Comparison of ENCODE assay signal across 30 mouse cellular contexts in the genomic region with DNA sequence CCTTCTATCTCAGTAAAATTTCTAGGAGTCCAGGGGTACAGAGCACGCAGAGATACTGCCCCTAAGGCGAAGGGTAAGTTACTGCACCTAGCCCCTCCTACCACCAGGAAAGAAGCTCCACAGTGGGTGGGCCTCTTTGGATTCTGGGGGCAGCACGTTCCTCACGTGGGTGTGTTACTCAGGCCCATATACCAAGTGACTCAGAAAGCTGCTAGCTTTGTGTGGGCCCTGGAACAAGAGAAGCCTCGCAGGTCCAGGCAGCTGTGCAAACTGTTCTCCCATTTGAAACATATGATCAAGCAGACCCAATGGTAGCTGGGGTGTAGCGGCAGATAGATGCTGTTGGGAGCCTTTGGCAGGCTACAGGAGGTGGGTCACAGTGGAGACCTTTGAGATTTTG. TPM values are rescaled to one million over a fixed set of nuclear protein-coding genes. Genes with fewer than 3 reads are reported as not detected.
DNase-seq lines count a peak whose midpoint lies in the region; ATAC-seq and TF ChIP-seq lines count a peak whose summit lies in the region.
"Had no signal": no experiment of that assay in that cellular context is flagged by ENCODE, and none has a peak within 500 bp of the region (broad histone marks: within the 10 kb centered on the region; RNA-seq: fewer than 3 reads in every experiment).

No protein-coding gene starts in this region.

- DNase-seq in limb, embryonic 10.5 days (ENCODE audit: low spot score), result no peak
- DNase-seq in testis, postnatal 10 days (ENCODE audit: low spot score), result no peak
- DNase-seq in stomach, postnatal 0 days (ENCODE audit: low spot score), result no peak
- DNase-seq in lung, postnatal 10 days, result no peak
- DNase-seq: adrenal gland, adult 8-10 months; adrenal gland, postnatal 25 days; cerebellum, adult 18-20 months; cerebellum, adult 9-10 months; cerebellum, postnatal 14 days; gastrocnemius, postnatal 10 days; gastrocnemius, postnatal 36 days; heart, adult 2 months; heart, postnatal 14 days; heart, postnatal 4 days had no signal

- 54% methylated on average over 6 of the region's 6 CpGs for WGBS in limb, embryonic 15.5 days
- 58% methylated on average over 6 of the region's 6 CpGs for WGBS in limb, embryonic 10.5 days
- 47% methylated on average over 6 of the region's 6 CpGs for WGBS in stomach, postnatal 0 days

- no peaks in the 10 kb centered on the region for H3K4me1 ChIP-seq in limb, embryonic 15.5 days
- H3K4me1 ChIP-seq in limb, embryonic 10.5 days, result no peaks in the 10 kb centered on the region
- no peaks in the 10 kb centered on the region; the same call in 1 of the 2 replicates for H3K4me1 ChIP-seq in testis, adult 2 months (ENCODE audit: control insufficient read depth, insufficient read depth, low read length)
- no peaks in the 10 kb centered on the region for H3K4me1 ChIP-seq in stomach, postnatal 0 days (replicated peaks; ENCODE audit: control insufficient read depth, insufficient read depth)
- H3K4me1 ChIP-seq: forebrain, embryonic 10.5 days; forebrain, embryonic 13.5 days; heart, embryonic 10.5 days; heart, embryonic 13.5 days had no signal

- H3K27ac ChIP-seq in limb, embryonic 15.5 days, result no peak overlapping the region
- H3K27ac ChIP-seq in limb, embryonic 10.5 days, result no peak overlapping the region
- peak overlapping the region; percentile 88 for H3K27ac ChIP-seq in testis, adult 2 months (ENCODE audit: control insufficient read depth, insufficient read depth, low read depth, low read length)
- no peak overlapping the region for H3K27ac ChIP-seq in stomach, postnatal 0 days (replicated peaks)
- H3K27ac ChIP-seq: forebrain, embryonic 10.5 days; forebrain, embryonic 13.5 days; heart, adult 2 months; heart, embryonic 10.5 days; heart, embryonic 13.5 days; hindbrain, embryonic 14.5 days; hindbrain, postnatal 0 days had no signal

- ATAC-seq in limb, embryonic 15.5 days (ENCODE audit: insufficient number of reproducible peaks, low FRiP score, low TSS enrichment, low read depth), result 0 out of 2 replicates have a peak, but pooled peaks have one; percentile 40
- ATAC-seq in stomach, postnatal 0 days (ENCODE audit: low FRiP score, low TSS enrichment), result peak; percentile 42; the same call in 1 of the 2 replicates
- ATAC-seq: activated CD4-positive, CD25-positive, alpha-beta regulatory T cell, adult 4 months; CD4-positive, CD25-positive, alpha-beta regulatory T cell, adult 4 months; forebrain, embryonic 13.5 days; forebrain, embryonic 16.5 days; hindbrain, postnatal 0 days had no signal

- no peak overlapping the region for H3K9ac ChIP-seq in limb, embryonic 15.5 days
- no peak overlapping the region for H3K9ac ChIP-seq in stomach, postnatal 0 days (ENCODE audit: low read length)
- H3K9ac ChIP-seq: forebrain, embryonic 13.5 days; heart, embryonic 13.5 days; hindbrain, embryonic 14.5 days had no signal

- TF ChIP-seq EP300 in stomach, postnatal 0 days (optimal IDR thresholded peaks at IDR 0.05), result no peak

- no peak for TF ChIP-seq POLR2A in testis, adult 2 months (IDR thresholded peaks at IDR 0.05; ENCODE audit: control insufficient read depth, low read depth, low read length)

- no peak for TF ChIP-seq CTCF in testis, adult 2 months (IDR thresholded peaks at IDR 0.05; ENCODE audit: control insufficient read depth, insufficient read depth, insufficient replicate concordance, low read depth, low read length)
- no peak for TF ChIP-seq CTCF in stomach, postnatal 0 days (IDR thresholded peaks at IDR 0.05; ENCODE audit: low read depth)

- no peaks in the 10 kb centered on the region for H3K27me3 ChIP-seq in limb, embryonic 15.5 days
- no peaks in the 10 kb centered on the region for H3K27me3 ChIP-seq in limb, embryonic 10.5 days (ENCODE audit: low read depth, poor library complexity, severe bottlenecking)
- no peaks in the 10 kb centered on the region for H3K27me3 ChIP-seq in testis, adult 2 months (ENCODE audit: control insufficient read depth, insufficient read depth, low read length)
- H3K27me3 ChIP-seq in stomach, postnatal 0 days (ENCODE audit: control insufficient read depth, insufficient read depth, low read length), result no peaks in the 10 kb centered on the region
- H3K27me3 ChIP-seq: forebrain, embryonic 13.5 days; heart, embryonic 13.5 days had no signal

- no peaks in the 10 kb centered on the region for H3K9me3 ChIP-seq in limb, embryonic 15.5 days
- no peaks in the 10 kb centered on the region for H3K9me3 ChIP-seq in limb, embryonic 10.5 days (replicated peaks)
- H3K9me3 ChIP-seq in stomach, postnatal 0 days (ENCODE audit: control insufficient read depth, low read length), result no peaks in the 10 kb centered on the region
- H3K9me3 ChIP-seq: forebrain, embryonic 10.5 days; forebrain, embryonic 13.5 days; heart, embryonic 10.5 days; heart, embryonic 13.5 days had no signal

- H3K36me3 ChIP-seq in limb, embryonic 15.5 days, result peaks cover 24% of the 10 kb centered on the region
- peaks cover 27% of the 10 kb centered on the region for H3K36me3 ChIP-seq in limb, embryonic 10.5 days
- peaks cover 8% of the 10 kb centered on the region for H3K36me3 ChIP-seq in testis, adult 2 months (ENCODE audit: control insufficient read depth, insufficient read depth, low read length)
- H3K36me3 ChIP-seq in stomach, postnatal 0 days (ENCODE audit: control insufficient read depth, insufficient read depth, low read length), result peaks cover 8% of the 10 kb centered on the region

- H3K4me2 ChIP-seq in limb, embryonic 15.5 days, result no peak overlapping the region
- no peak overlapping the region for H3K4me2 ChIP-seq in stomach, postnatal 0 days (replicated peaks; ENCODE audit: low read depth)
- H3K4me2 ChIP-seq: forebrain, embryonic 13.5 days; heart, embryonic 13.5 days; hindbrain, embryonic 14.5 days had no signal

- H3K4me3 ChIP-seq in limb, embryonic 15.5 days, result no peak overlapping the region
- H3K4me3 ChIP-seq in limb, embryonic 10.5 days, result no peak overlapping the region
- H3K4me3 ChIP-seq in testis, adult 2 months (ENCODE audit: control insufficient read depth, low read depth, low read length), result peak overlapping the region; percentile 95
- no peak overlapping the region for H3K4me3 ChIP-seq in stomach, postnatal 0 days (ENCODE audit: low read depth, low read length)
- H3K4me3 ChIP-seq: forebrain, embryonic 10.5 days; forebrain, embryonic 13.5 days; heart, adult 2 months; heart, embryonic 10.5 days; heart, embryonic 13.5 days had no signal

RNA-seq across cellular contexts. Expression of gene Ldhc, which starts 2.0 kb away (rescaled TPM):
- polyA plus RNA-seq in limb, embryonic 15.5 days (2015; fragmentation: Nextera tagmentation; extraction: Ambion mirVana), result 0.26 TPM in 1 of 2 replicates, not detected in the other
- 0.10 and 0.13 TPM in 2 replicates for polyA plus RNA-seq in limb, embryonic 10.5 days (2016; fragmentation: Nextera tagmentation; extraction: Ambion mirVana)
- polyA plus RNA-seq in testis, adult 2 months (2012; rRNA removed), result 2,921 and 3,733 TPM in 2 replicates
- not detected in 2 replicates for polyA plus RNA-seq in stomach, postnatal 0 days (2015; fragmentation: Nextera tagmentation; extraction: Ambion mirVana)
- polyA plus RNA-seq: activated CD4-positive, CD25-positive, alpha-beta regulatory T cell, adult 4 months; C2C12; CD4-positive, CD25-positive, alpha-beta regulatory T cell, adult 4 months; embryonic facial prominence, embryonic 11.5 days; forebrain, embryonic 13.5 days; frontal cortex, adult 2 months; heart, embryonic 13.5 days; heart, embryonic 16.5 days; hindbrain, embryonic 11.5 days had no signal

RNA-seq across cellular contexts. Expression of gene Ldha, which starts 17.8 kb away (rescaled TPM):
- polyA plus RNA-seq in limb, embryonic 15.5 days (2015; fragmentation: Nextera tagmentation; extraction: Ambion mirVana), result 1,928 and 2,051 TPM in 2 replicates
- polyA plus RNA-seq in limb, embryonic 10.5 days (2016; fragmentation: Nextera tagmentation; extraction: Ambion mirVana), result 2,714 and 3,443 TPM in 2 replicates
- polyA plus RNA-seq in testis, adult 2 months (2012; rRNA removed), result 979 and 1,018 TPM in 2 replicates
- polyA plus RNA-seq in stomach, postnatal 0 days (2015; fragmentation: Nextera tagmentation; extraction: Ambion mirVana), result 718 and 816 TPM in 2 replicates

Comparison
In these comparisons a context has a peak if more than half of its experiments do, and no peak if none do; other contexts are left out.
1. RNA of gene Ldhc, which starts 2.0 kb away (polyA plus RNA-seq): 2,921 to 3,733 TPM in testis, adult 2 months; 0.26 TPM in limb, embryonic 15.5 days, 0.10 to 0.13 TPM in limb, embryonic 10.5 days and not detected in stomach, postnatal 0 days; every median in the first group is over 1,000 times any median in the second.